Mouse (Mus musculus): ENCODE measurements around the gene 4930595D18Rik.

DNA sequence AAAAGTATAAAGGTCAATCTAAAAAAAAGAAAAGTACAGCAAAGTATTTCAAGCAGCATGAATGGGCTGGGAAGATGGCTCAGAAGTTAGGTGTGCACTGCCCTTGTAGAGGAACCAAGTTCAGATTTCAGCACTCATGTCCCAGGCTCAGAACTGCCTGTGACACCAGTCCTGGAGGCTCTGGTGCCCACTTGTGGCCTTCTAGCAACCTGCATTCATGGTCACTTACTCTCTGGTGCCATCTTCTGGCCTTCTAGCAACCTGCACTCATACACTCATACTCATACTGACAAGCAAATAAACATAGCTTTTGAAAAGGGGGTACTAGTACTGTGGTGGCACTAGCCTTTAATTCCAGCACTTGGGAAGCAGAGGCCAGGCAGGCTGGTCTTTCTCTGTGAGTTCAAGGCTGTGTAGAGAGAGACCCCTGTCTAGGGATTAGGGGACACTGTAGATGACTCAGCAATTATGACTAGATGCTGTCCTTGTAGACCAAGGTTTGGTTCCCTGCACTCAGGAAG lies 61.9 kb downstream of the 4930595D18Rik start:
- TF ChIP-seq GATA1 (IDR thresholded peaks at IDR 0.05; ENCODE audit: low read length) (no peak), TAL1 (IDR thresholded peaks at IDR 0.05; ENCODE audit: low read length) (no peak)

Measured in erythroblast, embryonic 14.5 days (primary cell).